Mouse (Mus musculus) left cerebral cortex, adult 9 months (tissue): Measurements from ENCODE around the gene Trappc11.
A peak's percentile ranks its signal among the peaks of the same experiment; 100 is the strongest.
"Not testable (repeated sequence)": the region's sequence is repeated elsewhere in the genome, so short reads cannot be mapped to it uniquely, and the experiment has no call there.

Experiments
- DNase-seq, 2 experiments: peaks; one replicate each; pipeline ENCODE4 v3.0.0; 2022; ENCODE audit warnings: low spot score in 2 of 2

The Trappc11 gene

GRCm38 (mm10) chr8:47487231-47487630 lies 46.0 kb downstream of the Trappc11 start:
- no peak for DNase-seq

DNA sequence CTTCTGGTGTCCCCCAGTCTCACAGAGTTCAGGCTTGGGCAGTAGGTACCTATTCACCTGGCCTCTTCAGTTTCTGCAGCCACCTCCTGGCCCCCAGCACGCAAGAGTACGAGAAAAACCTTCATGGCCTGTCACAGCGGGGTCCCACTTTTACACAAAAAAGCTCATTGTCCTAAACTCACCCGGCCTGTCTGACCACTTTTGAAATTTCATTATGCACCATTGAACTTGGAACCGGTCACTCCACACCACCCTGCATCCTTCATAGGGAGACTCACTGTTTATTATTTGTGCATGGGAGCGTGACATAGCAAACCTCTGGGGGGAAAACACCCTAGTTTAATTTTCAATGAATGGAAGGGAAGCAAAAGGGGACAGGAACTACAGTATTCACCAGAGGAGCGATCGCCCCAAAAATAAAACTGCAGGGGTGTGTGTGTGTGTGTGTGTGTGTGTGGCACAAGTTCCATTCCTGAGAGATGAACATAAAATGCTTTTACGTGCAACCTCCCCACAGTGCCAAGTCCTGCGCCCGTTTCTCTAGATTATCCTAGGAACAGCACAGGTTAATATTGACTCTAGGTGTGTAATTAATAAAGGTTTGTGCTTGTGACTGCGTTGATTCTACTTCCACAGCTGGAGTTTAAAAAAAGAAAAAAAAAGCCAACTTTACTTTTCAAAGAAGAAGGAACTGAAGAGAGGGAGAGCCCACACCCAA lies 50.8 kb downstream of the Trappc11 start:
- DNase-seq: no peak

- no peak for DNase-seq
Observed at GRCm38 (mm10) chr8:47480039-47480438, 53.2 kb downstream of the Trappc11 start.

GRCm38 (mm10) chr8:47461650-47462049 lies 71.6 kb downstream of the Trappc11 start:
- peak; percentile 56 to 78 for DNase-seq

DNA sequence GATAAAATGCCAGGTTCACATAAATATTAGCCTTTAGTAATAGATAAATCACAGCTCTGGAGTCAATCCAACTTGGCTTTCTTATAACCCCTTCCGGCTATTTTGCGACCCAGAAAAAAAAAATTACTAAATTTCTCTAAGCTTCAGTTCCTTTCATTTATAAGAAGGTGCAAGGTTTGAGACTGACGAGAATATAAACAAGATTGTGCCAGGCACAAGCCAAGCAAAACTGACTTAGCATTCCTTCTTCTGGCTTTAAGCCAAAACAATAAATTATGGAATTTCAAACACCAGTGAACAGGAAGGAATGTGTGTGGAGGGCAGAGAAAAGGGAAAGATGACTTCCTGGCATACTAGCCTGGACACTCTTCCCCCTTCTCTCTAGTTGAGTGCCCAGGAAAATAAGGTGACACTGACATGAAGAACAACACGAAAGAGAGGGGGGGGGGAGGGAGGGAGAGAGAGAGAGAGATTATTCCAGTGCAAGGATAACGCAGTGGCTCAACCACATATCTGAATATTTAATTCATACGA lies 74.0 kb downstream of the Trappc11 start:
- no peak for DNase-seq

DNA sequence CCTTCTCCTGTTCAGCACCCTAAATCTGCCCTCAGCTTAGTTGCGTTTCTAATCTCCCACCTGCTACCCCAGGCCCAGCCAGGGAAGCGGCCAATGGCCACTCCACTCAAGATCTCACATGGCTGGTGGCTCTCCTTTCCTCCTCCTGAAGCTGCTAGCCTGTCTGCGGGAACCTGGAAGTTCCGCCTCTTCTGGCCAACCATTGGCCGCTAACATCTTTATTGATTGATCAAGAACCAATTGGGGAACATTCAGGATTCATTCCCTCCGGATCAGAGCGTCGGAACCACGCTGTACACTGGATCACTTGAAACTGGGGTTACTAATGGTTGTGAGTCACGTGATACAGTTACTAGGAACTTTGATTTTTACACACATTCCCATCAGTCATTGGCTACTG lies 74.7 kb downstream of the Trappc11 start:
- no peak for DNase-seq

GRCm38 (mm10) chr8:47449211-47449610 lies 84.1 kb downstream of the Trappc11 start:
- not testable (repeated sequence) for DNase-seq

DNA sequence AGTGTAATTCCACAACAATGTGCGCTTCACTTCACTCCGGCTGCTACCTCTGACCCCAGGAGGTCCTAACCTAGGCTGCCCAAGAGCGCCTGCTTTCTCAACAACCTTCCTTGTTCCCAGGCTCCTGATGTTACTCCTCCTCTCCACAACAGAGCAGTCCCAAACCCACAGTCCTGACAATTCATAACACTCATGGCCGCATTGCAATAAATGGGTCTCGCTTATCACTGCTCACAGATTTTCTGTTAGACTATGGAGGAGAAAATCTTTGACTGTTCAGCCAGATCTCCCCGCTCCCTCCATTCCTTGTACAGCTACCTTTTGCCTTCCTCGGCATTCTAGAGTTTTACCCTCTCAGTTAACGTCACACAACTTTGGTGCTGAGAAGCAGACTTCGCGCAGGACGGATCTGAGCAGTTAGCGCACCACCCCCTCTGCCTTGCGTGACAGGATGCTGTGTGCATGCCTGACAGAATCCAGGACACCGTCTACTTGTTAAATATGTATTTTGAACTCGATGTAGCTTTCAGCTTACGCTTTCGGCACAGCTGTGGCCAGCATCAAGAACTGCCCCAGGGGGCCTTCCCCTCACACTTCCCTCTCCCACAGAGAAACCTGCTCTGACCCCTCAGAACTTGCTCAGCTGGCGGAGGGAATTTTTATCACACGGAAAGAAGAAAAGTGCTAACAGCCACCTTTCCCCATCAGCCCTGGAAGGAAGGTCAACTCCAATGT lies 86.8 kb downstream of the Trappc11 start, which contains the start of gene Stox2:
Gene Stox2, minus strand, starts transcription at position 51 of the 735 bp plus-strand sequence.
- no peak for DNase-seq
